Mouse (Mus musculus) CH12.LX (cell line): ENCODE measurements around the gene Zc3h4. TPM values are rescaled to one million over a fixed set of nuclear protein-coding genes. Genes with fewer than 3 reads are reported as not detected.

Source experiments
- DNase-seq: peaks from one replicate; pipeline ENCODE4 v3.0.0-alpha.2; 2013; ENCODE audit errors: extremely low read depth
- H3K27ac ChIP-seq: 2 replicates; pipeline ENCODE4 v1.5.1; 2012; ENCODE audit warnings: low read depth, mild to moderate bottlenecking, control low read depth, moderate library complexity; ENCODE audit not compliant: insufficient read depth
- H3K27me3 ChIP-seq: replicated peaks from 2 replicates; pipeline ENCODE3; 2012; ENCODE audit warnings: inconsistent platforms
- H3K36me3 ChIP-seq, 2 experiments: replicated peaks in 1 of 2; 2 replicates each; pipeline versions ENCODE3 to v1.6.1; 2012; ENCODE audit warnings: inconsistent platforms in 1 of 2, low read length in 1 of 2, mild to moderate bottlenecking in 1 of 2, mixed read lengths in 1 of 2, moderate library complexity in 1 of 2; ENCODE audit not compliant: control insufficient read depth in 1 of 2, insufficient read depth in 1 of 2
- H3K4me1 ChIP-seq, 2 experiments: 2 replicates each; pipeline ENCODE4 v1.6.1; 2012; ENCODE audit warnings: inconsistent platforms in 1 of 2, moderate library complexity in 1 of 2; ENCODE audit not compliant: insufficient read depth in 2 of 2, control insufficient read depth in 1 of 2
- H3K4me2 ChIP-seq: 2 replicates; pipeline ENCODE4 v1.6.1; 2012; ENCODE audit warnings: low read depth, mild to moderate bottlenecking, control low read depth; ENCODE audit not compliant: poor library complexity, insufficient read depth, severe bottlenecking
- H3K4me3 ChIP-seq, 3 experiments: fragments of 150-350 bp in 1 of 3; sonication (generic) in 1 of 3; replicated peaks in 1 of 3; 2 replicates each; pipeline versions ENCODE3 to v1.5.1; 2011 to 2012; ENCODE audit warnings: low read depth in 2 of 3, low read length in 2 of 3, mild to moderate bottlenecking in 2 of 3, moderate library complexity in 2 of 3, control low read depth in 1 of 3, improper control_type of control experiment in 1 of 3, inconsistent platforms in 1 of 3, mixed read lengths in 1 of 3; ENCODE audit not compliant: poor library complexity in 1 of 3
- H3K79me2 ChIP-seq: replicated peaks from 2 replicates; pipeline ENCODE4 v1.6.1; 2012; ENCODE audit warnings: mild to moderate bottlenecking, moderate library complexity; ENCODE audit not compliant: control insufficient read depth, poor library complexity, insufficient read depth, severe bottlenecking; ENCODE audit errors: extremely low read depth
- H3K9ac ChIP-seq: 2 replicates; pipeline ENCODE4 v1.6.1; 2012; ENCODE audit warnings: low read depth, mild to moderate bottlenecking, control low read depth, moderate library complexity; ENCODE audit not compliant: insufficient read depth
- H3K9me3 ChIP-seq: replicated peaks from 2 replicates; pipeline ENCODE3; 2012; ENCODE audit warnings: low read length, inconsistent platforms, mixed read lengths
- CHD1 ChIP-seq: IDR thresholded peaks from 2 replicates; pipeline ENCODE4 v1.6.1; 2012; ENCODE audit warnings: low read depth, low read length, improper control_type of control experiment, inconsistent platforms
- E2F4 ChIP-seq: IDR thresholded peaks from 2 replicates; pipeline ENCODE4 v1.6.1; 2011; ENCODE audit warnings: low read depth, low read length, improper control_type of control experiment; ENCODE audit not compliant: insufficient replicate concordance
- ELF1 ChIP-seq: IDR thresholded peaks from 2 replicates; pipeline ENCODE4 v1.6.1; 2014; ENCODE audit warnings: low read depth, mild to moderate bottlenecking, inconsistent platforms, low read length, improper control_type of control experiment
- EP300 ChIP-seq: IDR thresholded peaks from 2 replicates; pipeline ENCODE4 v1.6.1; 2011; ENCODE audit warnings: low read length, improper control_type of control experiment
- ETS1 ChIP-seq: conservative IDR thresholded peaks from 2 replicates; pipeline ENCODE4 v1.6.1; 2012; ENCODE audit warnings: low read depth, mild to moderate bottlenecking, inconsistent platforms, low read length, improper control_type of control experiment, moderate library complexity
- JUND ChIP-seq: conservative IDR thresholded peaks from 2 replicates; pipeline ENCODE4 v1.6.1; 2011; ENCODE audit warnings: low read depth, low read length, improper control_type of control experiment
- KAT2A ChIP-seq: IDR thresholded peaks from 2 replicates; pipeline ENCODE4 v1.6.1; 2012; ENCODE audit warnings: low read length, improper control_type of control experiment, inconsistent platforms; ENCODE audit not compliant: insufficient replicate concordance
- MAX ChIP-seq: IDR thresholded peaks from 2 replicates; pipeline ENCODE4 v1.6.1; 2011; ENCODE audit warnings: low read length, improper control_type of control experiment
- MEF2A ChIP-seq: IDR thresholded peaks from 2 replicates; pipeline ENCODE4 v1.6.1; 2014; ENCODE audit warnings: low read depth, mild to moderate bottlenecking, inconsistent platforms, low read length, improper control_type of control experiment, borderline replicate concordance
- MYC ChIP-seq: IDR thresholded peaks from 2 replicates; pipeline ENCODE4 v1.6.1; 2011; ENCODE audit warnings: low read depth, mild to moderate bottlenecking, improper control_type of control experiment, low read length
- NRF1 ChIP-seq: IDR thresholded peaks from 2 replicates; pipeline ENCODE4 v1.6.1; 2014; ENCODE audit warnings: low read depth, mild to moderate bottlenecking, inconsistent platforms, low read length, improper control_type of control experiment, moderate library complexity
- PAX5 ChIP-seq: IDR thresholded peaks from 2 replicates; pipeline ENCODE4 v1.6.1; 2012; ENCODE audit warnings: low read length, inconsistent platforms, mixed read lengths
- POLR2A ChIP-seq: IDR thresholded peaks from 2 replicates; pipeline ENCODE4 v1.6.1; 2011; ENCODE audit warnings: low read depth, mild to moderate bottlenecking, improper control_type of control experiment, low read length
- RCOR1 ChIP-seq: conservative IDR thresholded peaks from 2 replicates; pipeline ENCODE4 v1.6.1; 2012; ENCODE audit warnings: low read depth, mild to moderate bottlenecking, inconsistent platforms, low read length, improper control_type of control experiment
- SIN3A ChIP-seq: IDR thresholded peaks from 2 replicates; pipeline ENCODE4 v1.6.1; 2012; ENCODE audit warnings: low read length, improper control_type of control experiment, inconsistent platforms
- SMC3 ChIP-seq: IDR thresholded peaks from 2 replicates; pipeline ENCODE4 v1.6.1; 2011; ENCODE audit warnings: low read depth, low read length, improper control_type of control experiment
- TBP ChIP-seq: conservative IDR thresholded peaks from 2 replicates; pipeline ENCODE4 v1.6.1; 2011; ENCODE audit warnings: low read depth, low read length, improper control_type of control experiment
- UBTF ChIP-seq: IDR thresholded peaks from 2 replicates; pipeline ENCODE4 v1.6.1; 2012; ENCODE audit warnings: low read depth, mild to moderate bottlenecking, inconsistent platforms, low read length, improper control_type of control experiment, moderate library complexity
- ZMIZ1 ChIP-seq: IDR thresholded peaks from 2 replicates; pipeline ENCODE4 v1.6.1; 2012; ENCODE audit warnings: low read depth, mild to moderate bottlenecking, inconsistent platforms, low read length, improper control_type of control experiment
- ZNF384 ChIP-seq: IDR thresholded peaks from 2 replicates; pipeline ENCODE4 v1.6.1; 2012; ENCODE audit warnings: low read depth, low read length, improper control_type of control experiment, inconsistent platforms
- dilution Hi-C: fragments of 300-500 bp; cut with MboI; formaldehyde crosslinking; loops from 2 replicates; pipeline ENCODE4 v1.14.3; 2020; ENCODE audit warnings: low sequenced_read_pairs; ENCODE audit not compliant: extremely low pct_unique_long_range_greater_than_20kb, extremely low pct_ligation_motif_present
- in situ Hi-C: fragments of 300-500 bp; cut with MboI; formaldehyde crosslinking; loops from 3 replicates; pipeline ENCODE4 v1.14.3; 2019; ENCODE audit warnings: low sequenced_read_pairs, low pct_ligation_motif_present, low pct_unique_long_range_greater_than_20kb, mixed read lengths
- polyA plus RNA-seq: library from polyadenylated mRNA; unstranded; fragments of >175 nt; gene quantifications from 2 replicates; pipeline ENCODE4 v1.2.1, GENCODE M21; 2012; ENCODE audit warnings: low read depth; ENCODE audit not compliant: insufficient read length
- total RNA-seq, 2 experiments: library from RNA; depleted of rRNA; stranded (reverse); fragments of 300-350 nt in 1 of 2; fragments of >200 nt in 1 of 2; gene quantifications; 2 replicates each; pipeline ENCODE4 v1.2.3; 2012 to 2014

Zc3h4 gene
- total and polyA plus RNA-seq, 3 experiments = 10.0 to 34.0 (median 30.4) TPM

DNA sequence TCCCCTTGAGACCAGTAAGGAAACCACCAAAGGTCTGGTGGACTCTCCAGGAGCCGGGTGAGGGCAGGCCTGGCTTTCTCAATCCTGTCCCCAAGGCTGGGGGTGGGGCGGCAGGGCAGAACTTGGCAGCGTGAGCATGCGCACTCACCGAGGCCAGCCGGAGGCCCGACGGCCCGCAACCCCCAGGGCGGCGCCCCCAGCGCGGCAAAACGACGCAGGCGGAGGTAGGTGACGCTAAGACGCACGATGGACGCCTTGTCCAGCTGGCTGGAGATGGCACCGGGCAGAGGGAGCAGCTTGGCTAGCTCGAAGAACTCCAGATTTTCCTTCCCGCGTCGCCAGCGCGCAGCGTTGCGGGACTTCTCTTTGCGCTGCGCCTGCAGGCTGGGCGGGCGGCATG, 73.7 kb downstream of the Zc3h4 start:
- TF ChIP-seq TBP (no peak), POLR2A (no peak), UBTF (no peak), SIN3A (no peak), JUND (no peak), ZMIZ1 (no peak), CHD1 (no peak), MAX (no peak), PAX5 (no peak), EP300 (no peak), ETS1 (no peak), ELF1 (no peak)
- TF ChIP-seq, all 38 proteins: peak for 0
- dilution Hi-C loops (no loop called here), in situ Hi-C loops (no loop called here)
- Histone ChIP-seq H3K4me3 (no peak overlapping the region), H3K9ac (no peak overlapping the region), H3K36me3 (no peaks in the 10 kb centered on the region), H3K9me3 (peaks cover 7% of the 10 kb centered on the region), H3K4me2 (no peak overlapping the region), H3K4me1 (no peaks in the 10 kb centered on the region), H3K27me3 (peaks cover 1% of the 10 kb centered on the region), H3K79me2 (no peaks in the 10 kb centered on the region), H3K27ac (no peak overlapping the region)
- no peak for DNase-seq

DNA sequence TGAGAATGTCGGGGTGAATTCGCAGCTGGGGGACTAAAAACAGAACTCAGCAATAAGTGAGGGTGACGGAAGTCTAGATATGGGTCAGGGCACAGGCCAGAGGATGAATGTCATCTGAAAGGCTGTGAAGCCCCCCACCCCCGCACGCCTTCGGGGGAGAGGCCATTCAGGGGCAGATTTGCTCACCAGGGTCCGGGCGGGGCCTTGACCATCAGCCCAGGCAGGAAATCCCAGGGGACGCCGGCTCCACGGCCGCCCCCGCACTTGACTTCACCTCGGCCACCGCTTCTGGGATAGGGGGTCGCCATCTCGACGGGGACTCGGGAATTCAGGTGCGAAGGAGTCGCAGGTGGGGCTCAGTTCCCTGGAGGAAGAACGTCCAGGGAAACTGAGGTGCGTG, 74.6 kb downstream of the Zc3h4 start:
- Histone ChIP-seq H3K27me3 (no peaks in the 10 kb centered on the region), H3K4me2 (no peak overlapping the region), H3K4me1 (no peaks in the 10 kb centered on the region), H3K9me3 (peaks cover 7% of the 10 kb centered on the region), H3K36me3 (no peaks in the 10 kb centered on the region), H3K27ac (no peak overlapping the region), H3K79me2 (no peaks in the 10 kb centered on the region), H3K4me3 (no peak overlapping the region), H3K9ac (no peak overlapping the region)
- dilution Hi-C loops = no loop called here
- TF ChIP-seq SMC3 (no peak), TBP (no peak), RCOR1 (no peak), EP300 (no peak), MAX (no peak), SIN3A (no peak), MEF2A (no peak), ELF1 (no peak), E2F4 (no peak), NRF1 (no peak), UBTF (no peak), CHD1 (no peak), ZNF384 (no peak), MYC (no peak), JUND (no peak), ETS1 (no peak), KAT2A (no peak)
- DNase-seq = no peak
- in situ Hi-C loops = no loop called here
